ENCODE assay signal across 34 mouse cellular contexts in the genomic region with DNA sequence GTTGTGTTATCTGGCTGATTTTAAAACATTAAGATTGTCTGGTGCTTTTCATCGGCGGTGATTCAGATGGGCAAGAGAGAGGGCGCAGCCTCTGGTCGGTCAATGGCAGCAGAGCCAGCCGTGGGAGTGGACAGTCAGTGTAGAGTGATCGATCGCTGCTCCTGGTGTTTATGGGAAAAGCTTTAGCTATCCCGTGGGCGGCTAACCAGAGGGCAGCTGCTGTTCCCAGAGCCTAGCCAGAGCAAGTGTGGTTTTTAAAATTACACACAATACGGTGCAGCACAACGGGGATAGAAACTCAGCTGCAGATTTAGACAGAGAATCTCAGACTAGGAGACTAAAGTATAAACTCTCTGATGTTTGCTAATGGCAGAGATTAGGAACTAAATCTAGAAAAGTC.
"Had no signal": no experiment of that assay in that cellular context is flagged by ENCODE, and none has a peak within 500 bp of the region (broad histone marks: within the 10 kb centered on the region; RNA-seq: fewer than 3 reads in every experiment).

No protein-coding gene starts in this region.

- H3K4me2 ChIP-seq: heart, embryonic 11.5 days; heart, embryonic 12.5 days; heart, embryonic 13.5 days; heart, embryonic 15.5 days; hindbrain, embryonic 12.5 days; hindbrain, embryonic 13.5 days; hindbrain, embryonic 14.5 days; hindbrain, embryonic 15.5 days; intestine, embryonic 15.5 days; kidney, embryonic 15.5 days had no signal

- H3K4me1 ChIP-seq: heart, embryonic 10.5 days; heart, embryonic 12.5 days; heart, embryonic 13.5 days; heart, embryonic 15.5 days; hindbrain, embryonic 10.5 days; hindbrain, embryonic 12.5 days; hindbrain, embryonic 13.5 days; hindbrain, embryonic 15.5 days; intestine, embryonic 15.5 days; kidney, embryonic 15.5 days had no signal

- H3K27me3 ChIP-seq: heart, embryonic 12.5 days; heart, embryonic 13.5 days; heart, embryonic 15.5 days; hindbrain, embryonic 12.5 days; hindbrain, embryonic 13.5 days; hindbrain, embryonic 15.5 days; intestine, embryonic 15.5 days; kidney, embryonic 15.5 days had no signal

- H3K27ac ChIP-seq: heart, embryonic 10.5 days; heart, embryonic 13.5 days; heart, embryonic 15.5 days; hindbrain, embryonic 10.5 days; hindbrain, embryonic 12.5 days; hindbrain, embryonic 13.5 days; hindbrain, embryonic 14.5 days; hindbrain, embryonic 15.5 days; hindbrain, postnatal 0 days; intestine, embryonic 15.5 days; kidney, embryonic 15.5 days; layer of hippocampus, adult 2 months; left cerebral cortex, adult 2 months had no signal

- ATAC-seq: hindbrain, embryonic 16.5 days; hindbrain, postnatal 0 days; inflammation-experienced regulatory T-cells, adult 6 months; intestine, embryonic 15.5 days; intestine, embryonic 16.5 days; intestine, postnatal 0 days had no signal

- DNase-seq: heart, postnatal 10 days; heart, postnatal 14 days; heart, postnatal 36 days; heart, postnatal 4 days; kidney, adult 18-20 months; kidney, adult 2 months; kidney, adult 8-10 months; kidney, adult 9 months; kidney, postnatal 10 days; kidney, postnatal 14 days; kidney, postnatal 25 days; kidney, postnatal 36 days; kidney, postnatal 4 days; layer of hippocampus, adult 9-11 months; layer of hippocampus, postnatal 36 days had no signal

- H3K4me3 ChIP-seq: heart, embryonic 10.5 days; heart, embryonic 12.5 days; heart, embryonic 13.5 days; heart, embryonic 15.5 days; hindbrain, embryonic 10.5 days; hindbrain, embryonic 12.5 days; hindbrain, embryonic 13.5 days; hindbrain, embryonic 15.5 days; intestine, embryonic 15.5 days; kidney, embryonic 15.5 days; layer of hippocampus, adult 2 months; left cerebral cortex, adult 2 months had no signal

- H3K9ac ChIP-seq: heart, embryonic 12.5 days; heart, embryonic 13.5 days; heart, embryonic 15.5 days; hindbrain, embryonic 12.5 days; hindbrain, embryonic 13.5 days; hindbrain, embryonic 14.5 days; hindbrain, embryonic 15.5 days; intestine, embryonic 15.5 days; kidney, embryonic 15.5 days had no signal

- H3K36me3 ChIP-seq: heart, embryonic 10.5 days; heart, embryonic 12.5 days; heart, embryonic 13.5 days; heart, embryonic 15.5 days; hindbrain, embryonic 10.5 days; hindbrain, embryonic 12.5 days; hindbrain, embryonic 13.5 days; hindbrain, embryonic 15.5 days; intestine, embryonic 15.5 days; kidney, embryonic 15.5 days had no signal

- H3K9me3 ChIP-seq: heart, embryonic 10.5 days; heart, embryonic 12.5 days; heart, embryonic 13.5 days; heart, embryonic 15.5 days; hindbrain, embryonic 10.5 days; hindbrain, embryonic 12.5 days; hindbrain, embryonic 13.5 days; hindbrain, embryonic 15.5 days; intestine, embryonic 15.5 days; kidney, embryonic 15.5 days had no signal
